Mouse (Mus musculus) thymus, postnatal 14 days (tissue): ENCODE results near the gene Ranbp9.
A peak's percentile ranks its signal among the peaks of the same experiment; 100 is the strongest.

Source experiments
- DNase-seq: peaks from one replicate; pipeline ENCODE4 v3.0.0; 2021

The Ranbp9 gene

GRCm38 (mm10) chr13:43480957-43481858 is at the start of gene Ranbp9:
TSS of gene Ranbp9 (minus strand) at chr13:43481282.
- DNase-seq = peak; percentile 83

- DNase-seq = no peak
Measured at GRCm38 (mm10) chr13:43530129-43530831, 49.2 kb upstream of the Ranbp9 start.

- DNase-seq = no peak
Measured at GRCm38 (mm10) chr13:43526289-43526688, 45.2 kb upstream of the Ranbp9 start.

- DNase-seq = peak; percentile 34
Measured at GRCm38 (mm10) chr13:43525363-43526134, 44.5 kb upstream of the Ranbp9 start.

- DNase-seq = no peak
Measured at GRCm38 (mm10) chr13:43524491-43525362, 43.6 kb upstream of the Ranbp9 start.

- no peak for DNase-seq
Measured at GRCm38 (mm10) chr13:43523906-43524480, 42.9 kb upstream of the Ranbp9 start.

GRCm38 (mm10) chr13:43521940-43522339 is 40.9 kb upstream of the Ranbp9 start:
- DNase-seq = no peak

GRCm38 (mm10) chr13:43519251-43519650 is 38.2 kb upstream of the Ranbp9 start:
- DNase-seq = no peak

DNA sequence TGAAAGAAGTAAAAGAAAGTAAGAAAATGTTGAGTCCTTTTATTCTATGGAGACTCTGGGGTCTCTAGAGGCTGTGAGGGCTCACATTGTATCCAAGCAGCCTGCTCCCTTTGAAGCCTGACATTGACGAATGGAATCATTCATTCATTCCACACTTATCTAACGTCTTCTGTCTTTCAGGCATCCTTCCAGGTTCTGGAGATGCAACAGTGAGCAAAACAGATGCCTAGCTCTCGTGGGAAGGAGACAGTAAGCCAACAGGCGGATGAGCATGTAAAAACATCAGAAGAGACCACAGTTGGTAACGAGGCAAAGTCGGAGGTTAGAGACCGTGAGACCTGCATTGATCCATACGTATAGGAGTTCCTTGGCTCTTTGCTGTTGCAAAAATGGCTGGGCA is 36.3 kb upstream of the Ranbp9 start:
- no peak for DNase-seq

DNA sequence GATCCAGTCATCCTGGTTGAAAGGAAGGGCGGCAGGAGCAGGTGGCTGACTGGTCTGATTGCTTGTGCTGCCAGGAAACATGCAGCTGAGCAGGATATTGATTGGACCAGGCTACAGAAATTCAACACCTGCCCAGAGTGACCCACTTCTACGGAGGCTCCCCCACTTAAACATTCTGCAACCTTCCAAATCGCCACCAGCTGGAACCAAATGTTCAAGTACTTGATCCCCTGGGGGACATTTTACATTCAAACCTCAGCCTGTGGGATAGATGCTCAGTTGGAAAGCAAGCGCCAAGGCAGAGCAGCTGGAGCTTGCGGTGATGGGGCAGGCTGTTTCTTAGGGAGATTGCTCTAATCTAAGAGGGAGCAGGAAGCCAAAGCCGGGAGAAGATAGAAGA is 35.8 kb upstream of the Ranbp9 start:
- no peak for DNase-seq

GRCm38 (mm10) chr13:43516119-43516518 is 35.0 kb upstream of the Ranbp9 start:
- no peak for DNase-seq

GRCm38 (mm10) chr13:43514950-43515358 is 33.9 kb upstream of the Ranbp9 start:
- DNase-seq = no peak

DNA sequence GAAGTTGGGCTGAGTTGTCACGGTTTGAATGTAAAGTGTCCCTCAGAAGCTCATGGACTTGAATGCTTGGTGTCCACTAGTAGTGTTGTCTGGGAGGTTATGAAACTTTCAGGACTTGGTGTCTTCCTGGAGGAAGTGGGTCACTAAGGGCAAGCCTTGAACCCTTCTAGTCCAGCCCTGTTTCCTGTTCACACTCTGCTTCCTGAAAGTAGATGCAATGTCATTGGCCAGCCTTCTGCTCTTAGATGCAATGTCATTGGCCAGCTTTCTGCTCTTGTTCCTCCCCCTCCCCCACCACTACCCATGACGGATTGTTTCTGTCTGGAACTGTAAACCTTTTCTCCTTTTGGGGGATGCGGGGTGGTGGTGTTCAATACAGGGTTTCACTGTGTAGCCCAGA is 31.7 kb upstream of the Ranbp9 start:
- no peak for DNase-seq

GRCm38 (mm10) chr13:43505798-43506197 is 24.7 kb upstream of the Ranbp9 start:
- DNase-seq = no peak

DNA sequence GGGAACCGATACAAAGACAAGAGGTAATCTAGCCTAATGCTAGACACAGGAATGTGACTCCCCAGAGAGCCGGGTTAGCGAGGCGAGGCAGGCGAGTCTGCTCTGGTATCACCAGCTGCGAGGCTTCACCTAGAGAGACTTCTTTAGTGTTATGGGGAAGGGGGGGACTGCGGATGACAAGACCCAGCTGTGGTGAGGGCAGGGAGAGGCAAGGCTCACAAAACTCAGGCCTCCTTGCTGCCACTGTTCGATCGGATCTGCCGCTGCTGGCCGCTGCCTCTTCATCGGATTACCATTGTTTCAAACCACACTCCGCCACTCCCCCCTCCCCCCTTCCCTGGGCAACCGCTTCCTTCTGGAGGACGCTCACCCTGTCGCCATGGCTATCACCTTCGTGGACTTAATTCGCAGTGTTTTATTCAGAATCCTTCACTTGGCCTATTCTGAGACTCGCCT is 22.3 kb upstream of the Ranbp9 start:
- DNase-seq = peak; percentile 60

- DNase-seq = no peak
Measured at GRCm38 (mm10) chr13:43501601-43502000, 20.5 kb upstream of the Ranbp9 start.

DNA sequence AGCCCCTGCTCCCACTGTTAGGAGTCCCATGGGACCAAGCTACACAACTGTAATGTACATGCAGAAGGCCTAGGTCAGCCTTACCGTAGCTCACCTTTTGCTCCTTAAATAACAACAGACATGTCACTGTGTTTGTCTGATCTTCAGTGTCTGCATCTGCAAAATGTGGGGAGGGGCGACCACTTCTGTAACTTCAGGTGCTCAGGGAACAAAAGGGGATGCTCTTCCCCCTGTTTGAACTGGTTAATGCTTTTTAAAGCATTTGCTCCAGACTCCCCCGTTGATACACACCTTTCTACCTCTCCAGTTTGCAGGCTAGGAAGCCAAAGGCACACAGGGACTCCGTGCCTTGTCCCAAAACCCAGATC is 19.4 kb upstream of the Ranbp9 start:
- DNase-seq = peak; percentile 65

- peak; percentile 33 for DNase-seq
Measured at GRCm38 (mm10) chr13:43499731-43500482, 18.8 kb upstream of the Ranbp9 start.

DNA sequence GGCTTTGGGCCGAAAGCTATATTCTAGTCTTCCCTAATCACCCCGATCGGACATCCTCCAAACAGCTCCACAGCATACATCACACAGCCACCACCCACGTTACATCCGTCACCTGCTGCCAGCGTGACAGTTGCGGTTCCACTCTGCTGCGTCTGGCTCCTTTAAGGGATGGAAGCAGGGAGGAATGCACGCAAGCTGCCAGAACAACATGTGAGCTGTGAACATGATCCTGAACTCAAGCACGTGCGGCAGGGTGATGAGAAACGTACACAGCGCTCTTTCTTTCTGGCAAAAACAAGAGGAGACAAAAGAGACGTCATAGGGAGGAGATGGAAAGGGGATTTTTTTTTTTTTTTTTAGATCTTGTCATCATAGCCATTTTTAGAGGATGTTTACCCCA is 17.8 kb upstream of the Ranbp9 start:
- DNase-seq = no peak

GRCm38 (mm10) chr13:43497769-43498168 is 16.7 kb upstream of the Ranbp9 start:
- no peak for DNase-seq

DNA sequence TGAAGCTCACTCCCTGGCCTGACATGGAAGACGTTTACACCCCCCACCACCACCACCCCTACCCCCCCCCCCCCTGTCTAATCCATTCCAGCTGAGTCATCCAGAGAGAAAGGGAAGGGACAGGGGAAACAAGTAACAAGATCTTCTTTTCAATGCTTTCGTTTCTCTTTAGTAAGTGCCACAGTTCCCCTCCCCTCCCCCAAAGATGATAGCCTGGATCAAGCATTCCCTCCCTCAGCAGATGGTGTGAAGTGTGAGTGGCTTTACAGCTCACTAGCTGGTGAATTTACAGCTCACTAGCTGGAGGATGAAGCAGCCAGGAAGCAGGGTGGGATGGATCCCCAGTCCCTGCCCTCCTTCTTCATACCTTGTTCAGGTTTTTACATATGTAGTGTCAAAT is 15.6 kb upstream of the Ranbp9 start:
- DNase-seq = no peak
